Mouse (Mus musculus) Patski (cell line): ENCODE data around the gene Chchd10. TPM values are rescaled to one million over a fixed set of nuclear protein-coding genes. Genes with fewer than 3 reads are reported as not detected.

ENCODE experiments used
- ATAC-seq: fragments of 100-300 bp; one replicate; pipeline ENCODE4 v1.8.0; 2021
- CTCF ChIA-PET: fragments of 350-600 bp; sonication (Branson Sonifier 250); formaldehyde crosslinking; loops from one replicate; lab custom pipeline; 2022; ENCODE audit warnings: inconsistent platforms; lab: Charles Lee
- POLR2A ChIA-PET: fragments of 350-600 bp; sonication (Branson Sonifier 250); formaldehyde crosslinking; loops from one replicate; lab custom pipeline; 2022; ENCODE audit warnings: antibody characterized with exemption, inconsistent platforms; lab: Charles Lee
- DNase-seq: peaks from one replicate; pipeline ENCODE4 v3.0.0-alpha.2; 2011; ENCODE audit warnings: low read depth, low spot score
- H3K27me3 ChIP-seq: fragments of 371-371 bp; one replicate; pipeline ENCODE4 v1.5.1; 2021
- CTCF ChIP-seq: fragments of 100-300 bp; IDR thresholded peaks from one replicate; pipeline ENCODE4 v1.5.1; 2021
- in situ Hi-C: fragments of 300-500 bp; cut with MboI; formaldehyde crosslinking; loops from 3 replicates; pipeline ENCODE4 v1.11.1; 2018; ENCODE audit warnings: low pct_unique_long_range_greater_than_20kb, mixed read lengths
- polyA plus RNA-seq: library from polyadenylated mRNA; unstranded; gene quantifications from one replicate; pipeline ENCODE4 v1.2.3, GENCODE M21; 2021

Gene Chchd10
- polyA plus RNA-seq, 1 experiment from 2014 or later: 362 TPM

GRCm38 (mm10) chr10:75937851-75938643 lies 5.1 kb downstream of the Chchd10 start:
- no peak for DNase-seq
- H3K27me3 ChIP-seq: no peaks in the 10 kb centered on the region
- ATAC-seq: no peak
- CTCF ChIA-PET: interaction anchor here (1.4 to 2.1 kb wide), 2 partner anchors 13 to 14 kb away, joined by 3 to 7 read pairs; no protein-coding TSS in a partner anchor
- TF ChIP-seq CTCF: no peak
- in situ Hi-C loops: no loop called here
- POLR2A ChIA-PET: no interaction called here

DNA sequence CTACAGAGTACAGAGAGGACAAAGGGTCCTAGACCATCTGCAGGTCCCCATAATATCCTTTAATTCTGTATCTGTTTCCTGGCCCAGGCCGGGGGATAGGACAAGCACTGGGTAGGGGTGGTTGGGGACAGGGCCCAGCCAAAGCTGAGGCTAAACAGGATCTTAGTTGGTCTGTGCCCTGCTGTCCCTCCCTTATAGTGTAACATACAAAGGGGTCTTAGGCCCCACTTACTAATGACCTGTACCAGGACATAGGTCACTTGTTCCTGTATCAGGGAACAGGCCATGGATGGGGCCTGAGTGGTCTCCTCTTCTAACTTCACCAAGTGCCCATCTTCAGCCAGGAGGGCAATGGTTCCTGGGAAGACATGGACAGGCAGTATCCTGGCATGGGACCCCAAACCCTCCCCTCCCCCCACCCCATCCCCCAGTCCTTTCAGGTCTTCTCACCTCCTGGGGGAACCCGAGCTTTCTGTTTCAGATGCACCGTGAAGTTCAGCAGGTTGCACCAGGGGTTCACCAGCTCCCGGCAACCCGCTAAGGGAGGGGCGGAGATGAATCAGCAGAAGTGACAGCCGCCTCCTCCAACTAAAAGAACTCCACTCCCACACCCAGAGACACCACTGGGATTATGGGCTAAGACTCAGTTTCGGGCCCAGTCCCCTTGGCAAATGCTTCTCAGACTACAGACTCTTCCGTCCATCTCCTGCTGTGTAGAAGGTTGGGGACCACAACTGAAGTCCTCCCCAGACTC lies 6.7 kb downstream of the Chchd10 start:
- no peak for TF ChIP-seq CTCF
- ChIA-PET CTCF (interaction anchor here (1.7 kb wide), 1 partner anchor 12 kb away, joined by 5 read pairs; no protein-coding TSS in a partner anchor), POLR2A (interaction anchor here (0.9 kb wide), 2 partner anchors 10 to 19 kb away, joined by 3 read pairs; partner anchors contain the start of gene Smarcb1)
- no peak for DNase-seq
- no peaks in the 10 kb centered on the region for H3K27me3 ChIP-seq
- in situ Hi-C loops: no loop called here
- no peak for ATAC-seq

GRCm38 (mm10) chr10:75940520-75940919 lies 7.6 kb downstream of the Chchd10 start, which contains the start of gene Gm867:
Gene Gm867 (minus strand): TSS chr10:75940672.
- POLR2A ChIA-PET: interaction anchor here (0.9 kb wide), 1 partner anchor 9 kb away, joined by 3 read pairs; no protein-coding TSS in a partner anchor
- ATAC-seq (no peak), DNase-seq (no peak)
- H3K27me3 ChIP-seq: no peaks in the 10 kb centered on the region
- no peak for TF ChIP-seq CTCF
- in situ Hi-C loops: no loop called here
- CTCF ChIA-PET: interaction anchor here (1.7 kb wide), 1 partner anchor 11 kb away, joined by 5 read pairs; no protein-coding TSS in a partner anchor

DNA sequence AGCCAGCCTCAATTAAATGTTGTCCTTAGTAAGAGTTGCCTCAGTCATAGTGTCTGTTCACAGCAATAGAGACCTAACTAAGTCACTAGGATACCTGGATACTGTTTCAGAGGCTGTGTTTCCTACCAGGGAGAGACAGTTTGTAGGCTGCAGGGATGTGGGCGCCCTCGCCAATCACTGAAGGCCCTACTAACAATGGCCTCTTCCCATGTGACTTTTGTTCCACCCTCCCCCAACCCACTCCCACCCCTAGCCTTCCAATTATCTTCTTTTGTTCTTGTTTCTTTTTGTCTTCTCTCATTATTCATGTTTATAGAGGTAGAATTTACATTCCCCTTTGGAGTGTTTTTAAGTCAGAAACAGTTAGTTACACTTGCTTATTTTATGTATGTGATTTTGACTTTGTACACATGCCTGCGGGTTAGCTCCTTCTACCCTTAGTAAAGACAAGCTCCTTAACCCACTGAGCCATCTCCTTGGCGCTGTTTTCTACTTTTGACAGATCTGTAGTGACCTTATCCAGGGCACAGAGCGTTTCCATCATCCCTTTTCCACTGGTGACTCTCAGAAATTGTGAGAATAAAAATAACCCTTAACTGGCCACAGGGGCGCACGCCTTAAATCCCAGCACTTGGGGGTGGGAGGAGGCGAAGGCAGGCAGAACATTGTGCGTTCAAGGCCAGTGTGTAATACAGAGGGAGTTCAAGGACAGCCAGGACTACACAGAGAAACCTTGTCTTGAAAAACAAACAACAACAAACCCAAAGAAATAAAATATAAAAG lies 8.3 kb downstream of the Chchd10 start:
- CTCF ChIA-PET: interaction anchor here (1.2 kb wide), 1 partner anchor 177 kb away, joined by 3 read pairs; no protein-coding TSS in a partner anchor
- in situ Hi-C loops: no loop called here

GRCm38 (mm10) chr10:75942736-75943477 lies 10.0 kb downstream of the Chchd10 start, which contains the start of gene Vpreb3:
Gene Vpreb3 (plus strand): TSS chr10:75943057.
- ChIA-PET CTCF (interaction anchor here (0.7 to 1.3 kb wide), 2 partner anchors 9 to 16 kb away, joined by 3 read pairs; no protein-coding TSS in a partner anchor), POLR2A (no interaction called here)
- in situ Hi-C loops: no loop called here
- H3K27me3 ChIP-seq: no peaks in the 10 kb centered on the region
- no peak for TF ChIP-seq CTCF
- DNase-seq (no peak), ATAC-seq (no peak)

More for the DNA sequence above, 8.3 kb downstream of the Chchd10 start:
- POLR2A ChIA-PET: no interaction called here
- TF ChIP-seq CTCF: no peak
- no peak for DNase-seq
- no peaks in the 10 kb centered on the region for H3K27me3 ChIP-seq
- ATAC-seq: no peak

DNA sequence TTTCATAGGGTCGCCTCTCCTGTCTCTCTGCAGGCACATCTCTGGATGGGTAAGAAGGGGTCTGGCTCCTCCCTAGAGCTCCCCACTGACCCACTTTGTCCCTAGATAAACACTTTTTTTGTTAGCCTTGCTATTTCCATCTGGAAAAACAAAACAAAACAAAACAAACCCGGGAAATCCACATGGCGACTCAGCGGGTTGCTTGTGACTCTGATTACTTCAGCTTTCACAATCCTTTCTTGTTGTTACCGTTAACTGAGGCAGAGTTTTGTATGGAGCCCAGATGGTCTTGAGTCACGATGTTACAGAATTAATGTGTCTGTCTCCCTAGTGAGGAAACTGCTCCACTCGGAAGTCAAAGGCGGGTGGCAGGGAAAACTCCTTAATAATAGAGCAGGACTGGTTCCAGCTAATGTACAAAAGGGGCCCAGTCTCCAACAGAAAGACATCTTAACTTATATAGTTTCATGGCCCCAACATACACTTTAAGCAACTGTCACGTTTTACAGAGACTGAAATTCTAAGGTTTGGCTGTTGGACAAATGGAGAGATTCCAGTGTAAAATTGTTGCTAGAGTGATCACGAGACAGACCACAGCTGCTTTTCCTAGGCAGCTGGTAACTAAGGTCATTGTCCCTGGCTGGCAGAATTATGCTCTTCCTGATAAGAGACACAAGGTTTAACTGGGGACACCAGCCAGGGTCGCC lies 11.3 kb downstream of the Chchd10 start:
- ChIA-PET POLR2A (no interaction called here), CTCF (interaction anchor here (1.3 kb wide), 1 partner anchor 18 kb away, joined by 3 read pairs; no protein-coding TSS in a partner anchor)
- ATAC-seq (no peak), DNase-seq (no peak)
- TF ChIP-seq CTCF: no peak
- H3K27me3 ChIP-seq: no peaks in the 10 kb centered on the region
- in situ Hi-C loops: no loop called here

- POLR2A ChIA-PET: no interaction called here
- in situ Hi-C loops: no loop called here
- no peaks in the 10 kb centered on the region for H3K27me3 ChIP-seq
- no peak for ATAC-seq
- no peak for TF ChIP-seq CTCF
- CTCF ChIA-PET: no interaction called here
- DNase-seq: no peak
Measured at GRCm38 (mm10) chr10:75945213-75945612, 12.3 kb downstream of the Chchd10 start.

GRCm38 (mm10) chr10:75945896-75946295 lies 13.0 kb downstream of the Chchd10 start:
- ChIA-PET POLR2A (no interaction called here), CTCF (interaction anchor here (1.3 kb wide), 1 partner anchor 63 kb away, joined by 4 read pairs; no protein-coding TSS in a partner anchor)
- H3K27me3 ChIP-seq: no peaks in the 10 kb centered on the region
- in situ Hi-C loops: no loop called here
- TF ChIP-seq CTCF: no peak
- ATAC-seq: no peak
- DNase-seq: no peak

DNA sequence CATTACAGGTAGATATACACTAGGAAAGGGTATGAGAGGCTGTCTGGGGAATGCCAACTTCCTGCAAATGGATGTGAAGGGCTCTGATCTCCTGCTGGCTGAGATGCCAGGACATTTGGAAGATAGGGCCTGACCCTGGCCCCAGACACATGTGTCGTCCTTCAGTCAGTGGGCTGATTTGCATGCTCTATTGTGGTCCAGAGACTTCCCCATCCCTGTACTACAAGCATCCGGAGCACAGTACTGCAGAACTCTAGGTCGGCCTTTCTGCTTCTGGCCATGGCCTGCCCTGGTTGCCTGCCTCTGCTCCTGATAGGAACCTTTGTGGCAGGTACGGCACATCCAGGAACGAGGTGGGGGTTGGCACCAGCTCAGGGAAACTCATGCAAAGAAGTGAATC lies 15.1 kb downstream of the Chchd10 start:
- ATAC-seq (no peak), DNase-seq (no peak)
- H3K27me3 ChIP-seq: no peaks in the 10 kb centered on the region
- in situ Hi-C loops: no loop called here
- no peak for TF ChIP-seq CTCF
- ChIA-PET POLR2A (no interaction called here), CTCF (no interaction called here)
